Mouse (Mus musculus): ENCODE data around the gene Prkrip1. TPM values are rescaled to one million over a fixed set of nuclear protein-coding genes. Genes with fewer than 3 reads are reported as not detected.

Prkrip1 gene
- total RNA-seq (2021) = 10 to 100 TPM; 27.9 to 32.6 TPM

DNA sequence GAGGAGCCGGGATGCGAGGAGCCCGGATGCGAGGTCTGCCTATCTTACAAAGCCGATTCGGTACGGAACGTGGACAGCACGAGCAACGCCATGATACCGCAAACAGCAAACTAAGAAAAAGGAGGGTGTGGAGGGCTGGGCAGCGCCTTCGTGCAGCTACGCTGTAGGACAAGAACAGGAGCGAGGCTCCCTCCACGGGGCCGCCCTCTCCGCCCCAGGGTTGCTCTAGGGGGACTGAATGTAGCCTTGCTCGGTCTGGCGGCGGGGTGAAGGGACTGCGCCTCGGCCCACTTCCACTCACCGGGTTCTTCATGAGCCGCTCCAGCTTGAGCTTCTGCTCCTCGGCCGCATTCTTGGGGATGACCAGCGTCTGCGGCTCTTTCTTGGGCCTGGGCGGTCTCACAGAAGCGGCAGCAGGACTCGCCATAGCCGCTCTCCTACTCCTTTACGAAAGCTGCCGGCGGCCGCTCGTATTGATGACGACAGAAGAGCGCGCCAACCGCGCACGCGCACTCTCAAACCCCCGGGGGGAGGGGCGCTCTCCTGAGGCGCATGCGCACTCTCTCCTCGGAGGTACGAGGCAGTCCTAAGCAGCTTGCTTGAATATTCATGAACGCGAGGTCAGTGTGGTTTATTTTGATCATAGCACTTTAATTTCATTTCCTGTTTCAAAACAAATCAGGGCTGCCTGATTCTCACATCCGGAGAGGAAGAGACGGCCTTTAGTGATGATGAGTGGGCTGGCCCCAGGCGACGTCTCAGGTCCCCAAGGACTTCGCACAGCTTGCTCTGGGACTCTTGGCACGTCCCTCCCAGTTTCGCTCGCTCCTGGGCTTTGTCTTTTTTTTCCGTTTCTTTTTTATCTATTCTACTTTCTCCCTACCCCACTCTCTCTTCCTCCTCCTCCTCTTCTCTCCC lies at the start of gene Prkrip1:
Gene Prkrip1, minus strand, starts transcription at position 490 of the 918 bp plus-strand sequence.
- peak; percentile 95 for DNase-seq

DNA sequence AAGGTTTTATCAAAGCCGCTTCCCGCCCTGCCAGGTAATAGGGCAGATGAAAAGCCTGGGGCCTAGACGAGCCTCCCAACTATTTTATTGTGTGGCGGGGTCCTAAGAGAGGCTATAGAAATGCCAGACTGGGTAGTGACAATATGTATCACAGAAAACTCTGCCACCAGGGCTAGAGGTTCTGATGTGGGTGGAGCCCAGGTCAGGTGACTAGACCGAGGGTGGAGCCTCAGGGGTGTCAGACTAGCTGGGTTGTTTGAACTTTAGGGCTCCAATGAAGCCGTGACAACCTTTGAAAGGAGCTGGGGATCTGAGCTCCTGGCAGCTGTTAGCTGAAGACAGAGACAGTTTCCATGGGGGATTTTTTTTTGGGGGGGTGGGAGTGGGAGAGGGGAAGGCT lies 49.7 kb upstream of the Prkrip1 start:
- no peak for DNase-seq

DNA sequence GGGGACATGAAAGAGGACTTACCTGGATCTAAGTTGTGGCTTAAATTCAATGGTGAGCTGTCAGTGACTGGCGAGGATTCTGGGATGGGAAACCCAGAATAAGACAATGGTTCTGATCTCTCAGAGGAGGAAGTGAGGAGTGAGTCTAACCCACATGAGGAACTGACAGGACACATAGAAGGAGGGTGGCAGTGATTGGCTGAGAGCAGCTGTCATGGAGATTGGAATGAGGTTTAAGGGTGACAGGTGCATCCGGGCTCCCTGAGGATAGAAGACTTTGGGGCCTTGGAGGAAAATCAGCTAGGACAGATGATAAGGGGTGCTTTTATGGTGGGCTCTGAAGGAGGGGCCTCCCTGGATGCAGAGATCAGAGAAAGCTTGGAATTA lies 47.7 kb upstream of the Prkrip1 start, which contains the start of gene Sh2b2:
Gene Sh2b2, minus strand, starts transcription at position 105 of the 387 bp plus-strand sequence.
- DNase-seq = no peak

DNA sequence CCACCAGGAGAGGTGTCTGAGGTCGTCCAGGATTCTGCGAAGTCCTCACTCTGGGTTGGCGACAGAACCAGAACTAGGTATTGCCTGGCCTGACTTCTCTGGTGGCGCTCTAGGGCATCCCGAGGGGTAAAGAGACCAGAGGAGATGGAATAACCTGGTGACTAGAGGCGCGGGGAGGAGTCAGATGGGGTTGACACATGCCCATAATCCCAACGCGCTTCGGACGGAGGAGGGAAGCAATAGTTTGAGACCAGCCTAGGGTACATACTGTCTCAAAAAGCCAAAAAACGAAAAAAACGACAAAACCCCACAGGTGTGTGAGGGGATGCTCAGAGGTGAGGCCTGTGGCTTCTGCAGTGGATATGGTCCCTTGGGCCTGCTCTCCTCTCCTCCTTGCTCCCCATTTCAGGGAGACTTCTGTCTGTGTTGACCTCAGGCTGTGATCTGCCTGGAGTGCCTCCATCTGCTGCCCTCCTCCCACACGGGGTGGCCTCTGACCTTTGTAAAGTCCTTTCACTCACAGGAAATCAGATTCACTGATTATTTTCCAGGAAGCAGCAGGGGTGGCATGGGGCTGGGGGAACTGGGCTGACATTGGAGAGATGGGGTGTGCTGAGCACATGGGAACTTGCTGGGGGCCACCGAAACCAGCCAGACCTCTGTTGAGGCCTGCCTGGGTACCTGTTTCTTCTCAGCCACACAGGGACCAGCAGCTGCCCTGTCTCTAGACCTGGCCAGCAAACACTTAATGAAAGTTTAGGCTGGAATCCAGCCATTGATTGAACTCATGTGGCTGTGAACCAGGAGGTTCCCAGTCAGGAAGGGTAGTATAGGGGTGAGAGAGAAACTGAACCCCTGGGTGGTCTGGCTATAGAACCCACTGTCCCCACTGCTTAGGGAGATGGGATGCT lies 47.0 kb upstream of the Prkrip1 start:
- DNase-seq = no peak

DNA sequence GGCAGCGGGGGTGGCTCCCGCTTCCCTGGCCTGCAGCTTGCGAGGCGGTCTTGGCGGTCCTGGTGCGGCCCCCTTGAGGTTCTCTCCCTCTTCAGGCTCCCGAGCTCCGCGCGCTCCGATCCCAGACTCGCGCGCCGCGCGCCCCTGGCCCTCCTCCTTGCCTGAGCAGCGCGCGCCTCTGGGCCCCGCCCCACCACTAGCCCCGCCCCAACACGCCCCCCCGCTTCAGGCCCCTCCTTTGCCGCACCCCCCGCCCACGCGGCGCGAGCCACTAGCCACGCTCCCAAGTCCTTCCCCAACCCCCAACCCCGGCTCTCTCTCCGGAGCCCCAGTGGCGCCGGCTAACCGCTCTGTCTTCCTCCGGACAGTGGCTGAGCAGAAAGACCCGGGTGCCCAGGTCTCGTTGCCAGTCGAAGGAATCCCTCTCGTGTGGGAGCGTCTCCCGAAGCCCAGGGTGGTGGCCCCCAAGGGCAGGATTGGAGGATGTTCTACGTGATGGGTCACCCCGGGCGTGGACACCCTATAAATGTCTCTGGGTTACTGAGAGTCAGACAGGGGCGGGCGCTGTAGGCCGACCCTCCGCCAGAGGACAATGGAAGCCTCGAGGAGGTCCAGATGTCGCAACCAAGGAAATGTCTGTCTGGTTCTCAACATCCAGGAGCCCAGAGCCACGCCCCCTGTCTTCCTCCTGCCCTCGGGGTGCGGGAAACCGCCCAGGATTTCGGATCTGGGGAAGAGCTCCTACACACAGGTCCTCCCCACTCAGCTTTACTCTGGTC lies 46.2 kb upstream of the Prkrip1 start:
- DNase-seq = peak; percentile 88

DNA sequence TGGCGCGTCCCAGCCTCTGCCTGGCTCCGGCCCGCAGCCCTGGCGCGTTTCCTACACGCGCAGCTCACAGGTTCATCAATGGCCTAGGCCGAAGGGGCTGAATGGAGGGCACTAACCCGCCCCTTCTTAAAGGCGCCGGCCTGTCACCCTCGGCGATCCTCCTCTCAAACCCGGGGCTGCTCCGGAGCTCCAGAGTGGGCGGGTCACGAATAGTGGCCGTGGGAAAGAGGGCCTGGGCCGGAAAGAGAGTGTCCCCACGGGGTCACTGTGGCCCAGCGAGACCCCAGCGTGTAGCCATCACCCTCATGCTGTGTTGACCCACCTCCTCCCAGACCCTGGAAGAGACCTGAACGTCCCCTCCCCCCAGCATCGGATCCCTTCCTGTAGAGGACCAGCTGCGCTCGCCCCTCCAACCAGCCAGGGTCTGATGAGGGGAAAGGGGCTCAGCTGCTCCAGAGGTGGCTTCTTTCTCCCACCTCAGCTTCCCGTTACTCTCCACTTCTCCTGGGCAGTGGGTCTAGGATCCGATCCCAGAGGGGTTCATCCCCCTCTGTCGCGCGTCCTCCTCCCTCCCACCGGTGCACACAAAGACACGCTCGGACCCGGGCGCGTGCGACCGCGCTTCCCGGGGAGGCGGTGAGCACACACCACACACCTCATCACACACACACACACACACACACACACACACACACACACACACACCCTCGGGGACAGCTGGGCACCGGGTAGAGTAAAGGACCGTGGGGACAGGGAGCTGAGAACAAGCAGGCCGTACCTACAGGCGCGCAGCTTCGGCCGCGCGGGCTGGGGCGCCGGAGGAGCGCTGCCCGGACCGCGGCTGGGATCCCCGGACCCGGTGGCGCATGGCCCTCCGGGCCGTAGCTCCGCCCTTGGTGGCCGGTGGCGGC lies 45.3 kb upstream of the Prkrip1 start:
- peak; percentile 22 for DNase-seq

DNA sequence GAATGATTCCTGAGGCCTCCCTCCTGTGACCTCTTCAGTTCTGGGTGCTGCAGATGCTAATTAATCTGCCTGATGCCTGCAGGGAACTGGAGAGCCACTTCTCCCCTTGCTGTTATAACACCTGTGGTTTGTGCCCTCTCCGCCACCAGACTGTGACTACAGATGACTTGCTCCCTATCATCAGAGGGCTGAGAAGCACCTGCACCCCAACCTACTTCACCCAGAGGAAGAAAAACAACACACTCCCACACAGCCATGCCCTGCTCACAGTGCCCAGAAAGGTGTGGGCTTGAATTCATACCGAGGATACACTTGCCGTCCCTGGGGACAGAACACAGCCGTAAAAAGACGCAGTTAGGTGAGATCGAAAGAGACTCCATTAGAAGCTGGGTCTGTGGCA lies 42.4 kb upstream of the Prkrip1 start:
- no peak for DNase-seq

DNA sequence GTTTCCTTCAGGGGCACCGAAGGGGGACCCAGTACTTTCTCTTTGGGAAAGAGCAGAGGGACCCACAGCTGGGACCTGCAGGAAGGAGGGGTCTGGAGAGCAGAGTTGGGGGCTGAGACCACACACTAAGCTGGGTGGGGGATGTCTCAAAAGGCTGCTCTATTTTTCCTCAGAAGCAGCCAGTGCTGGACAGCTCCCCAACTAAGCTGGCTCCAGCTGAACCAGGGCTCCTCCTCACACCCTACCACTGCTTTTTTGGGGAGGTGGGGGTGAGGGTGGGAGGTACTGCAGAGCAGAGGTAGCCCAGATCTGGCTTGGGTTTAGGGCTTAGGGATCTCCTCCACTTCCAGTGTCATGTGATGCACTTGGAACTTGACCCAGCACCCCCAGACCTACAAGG lies 41.6 kb upstream of the Prkrip1 start:
- DNase-seq = no peak

DNA sequence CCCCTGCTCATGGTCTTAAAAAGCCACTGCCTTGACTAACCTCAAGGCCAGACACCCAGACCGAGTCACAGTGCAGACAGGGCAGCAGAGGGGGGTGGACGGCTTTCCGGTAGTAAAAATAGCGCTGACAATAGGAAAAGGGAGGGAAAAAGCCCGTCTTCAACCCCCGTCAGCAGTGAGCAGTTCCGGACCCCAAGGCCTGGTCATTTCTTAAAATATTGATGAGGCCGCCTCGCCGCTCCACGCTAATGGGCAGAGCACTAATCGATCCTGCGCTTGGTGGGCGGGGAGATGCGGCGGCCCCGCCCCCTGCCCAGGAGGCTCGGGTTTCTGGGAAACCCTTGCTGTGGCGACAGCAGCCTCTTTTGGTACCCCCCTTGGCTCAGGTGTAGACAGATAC lies 38.8 kb upstream of the Prkrip1 start:
- no peak for DNase-seq

DNA sequence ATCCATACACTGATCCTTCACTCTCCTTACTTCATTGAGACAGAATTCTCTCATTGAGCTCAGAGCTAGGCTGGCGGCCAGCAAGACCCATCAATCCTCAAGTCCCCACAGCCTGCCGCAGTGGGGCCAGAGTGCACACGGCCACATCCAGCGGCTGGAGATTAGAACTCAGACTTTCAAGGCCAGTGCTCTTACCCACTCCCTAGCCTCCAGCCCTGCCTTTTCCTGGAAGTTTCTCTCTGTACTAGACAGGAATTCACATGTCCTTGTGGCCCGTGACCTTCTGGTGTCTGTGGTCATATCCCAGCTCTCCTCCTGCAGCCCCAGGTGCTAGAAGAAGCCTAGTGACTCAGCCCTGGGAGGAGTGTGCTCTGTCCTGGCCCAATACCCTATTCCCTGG lies 37.8 kb upstream of the Prkrip1 start:
- DNase-seq = no peak

DNA sequence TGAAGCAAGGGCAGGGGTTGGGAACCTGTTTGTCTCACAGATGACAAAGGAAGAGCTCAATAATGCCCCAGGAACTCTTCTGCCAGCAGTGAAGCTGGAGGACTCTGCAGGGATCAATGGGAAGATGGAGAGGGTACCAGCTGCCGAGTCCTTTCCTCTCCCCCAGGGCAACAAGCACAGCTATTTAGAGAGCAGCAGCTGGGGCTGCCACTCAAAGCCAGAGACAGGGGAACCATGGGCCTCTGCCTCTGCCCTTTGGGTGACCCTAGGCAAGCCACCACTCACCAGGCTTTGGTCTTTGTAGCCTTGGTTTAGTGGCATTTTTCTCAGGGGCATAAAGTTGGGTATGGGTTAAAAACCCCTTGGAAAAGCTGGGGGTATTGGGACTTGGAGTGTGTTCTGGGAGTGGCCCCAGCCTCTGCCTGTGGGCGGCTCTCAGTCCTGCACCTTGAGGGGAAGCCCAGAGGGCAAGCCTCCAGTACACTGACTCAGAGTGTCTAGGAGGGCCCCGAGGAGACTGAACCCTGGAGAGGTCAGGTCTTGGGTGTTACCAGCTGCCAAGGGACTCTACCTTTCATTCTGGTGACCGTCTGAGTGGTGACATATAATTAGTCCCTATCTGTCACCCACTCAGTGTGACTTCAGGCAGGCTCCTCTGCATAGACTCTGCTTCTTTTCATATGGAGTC lies 31.7 kb upstream of the Prkrip1 start:
- DNase-seq = no peak

DNA sequence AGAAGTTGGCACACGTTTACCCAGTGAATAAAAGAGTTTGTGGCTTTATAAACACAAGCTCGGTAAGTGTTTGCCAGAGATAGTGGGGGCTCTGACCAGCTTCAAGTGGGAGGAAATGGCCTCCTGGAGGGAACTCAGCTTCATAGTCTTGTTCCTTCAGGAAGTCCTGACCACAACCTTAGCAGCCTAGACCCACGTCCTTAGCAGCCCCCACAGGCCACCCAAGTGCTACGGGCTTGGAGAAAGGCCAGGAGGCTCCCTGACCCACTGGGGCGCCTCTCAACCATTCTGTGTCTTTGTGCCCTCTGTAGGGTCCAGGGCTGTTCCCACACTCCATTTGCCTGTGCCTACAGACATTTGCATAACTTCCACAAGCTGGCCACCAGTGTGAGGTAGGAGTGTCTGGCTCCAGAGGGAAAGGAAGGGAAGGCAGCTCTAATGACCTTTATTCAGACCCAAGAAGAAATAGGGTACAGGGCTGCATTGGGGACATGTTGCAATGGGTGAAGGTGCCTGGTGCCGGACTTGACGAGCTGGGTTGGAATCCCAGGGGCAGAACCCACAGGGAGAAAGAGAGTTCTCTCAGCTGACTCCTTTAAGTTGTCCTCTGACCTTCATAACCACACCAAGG lies 27.6 kb upstream of the Prkrip1 start:
- no peak for DNase-seq

DNA sequence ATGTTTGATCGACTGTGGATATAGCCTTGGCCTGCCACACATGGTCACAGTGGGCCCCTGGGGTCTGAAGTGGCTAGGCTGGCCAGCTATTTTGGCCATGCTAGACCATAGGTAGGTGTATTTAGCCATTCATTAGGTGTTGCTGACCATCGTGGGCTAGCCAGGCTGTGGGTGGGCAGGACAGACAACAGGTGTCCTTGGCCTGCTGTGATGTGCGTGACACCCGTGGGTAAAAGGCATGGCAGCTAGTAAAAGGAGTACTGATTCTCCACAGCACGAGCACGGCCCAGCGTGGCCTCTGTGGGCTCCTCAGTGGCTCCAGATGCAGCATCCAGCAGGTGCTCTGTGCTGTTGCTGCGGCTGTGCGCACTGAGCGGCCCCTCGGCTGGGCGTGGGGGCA lies 19.8 kb upstream of the Prkrip1 start:
- DNase-seq = no peak

DNA sequence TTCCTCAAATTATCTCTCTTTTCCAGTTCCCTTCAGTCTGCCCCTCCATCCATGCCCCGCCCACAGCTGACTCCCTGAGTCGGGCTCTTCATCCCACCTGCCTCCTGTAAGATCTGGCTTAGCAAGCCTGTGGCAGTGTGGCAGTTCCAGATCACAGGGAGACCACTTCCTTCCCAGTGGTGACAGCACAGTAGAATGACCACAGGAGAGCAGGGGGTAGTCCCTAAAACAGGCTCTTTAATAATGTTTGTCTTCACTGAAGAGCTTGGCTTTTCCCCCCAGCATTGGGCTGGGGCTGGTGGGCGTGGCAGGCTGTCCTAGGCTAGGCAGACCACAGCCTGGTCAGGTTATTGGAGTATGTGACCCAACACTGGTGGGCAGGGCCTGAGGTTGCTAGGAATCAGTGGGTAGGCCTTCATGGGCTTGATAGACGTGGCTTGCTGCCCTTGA lies 19.2 kb upstream of the Prkrip1 start:
- no peak for DNase-seq

DNA sequence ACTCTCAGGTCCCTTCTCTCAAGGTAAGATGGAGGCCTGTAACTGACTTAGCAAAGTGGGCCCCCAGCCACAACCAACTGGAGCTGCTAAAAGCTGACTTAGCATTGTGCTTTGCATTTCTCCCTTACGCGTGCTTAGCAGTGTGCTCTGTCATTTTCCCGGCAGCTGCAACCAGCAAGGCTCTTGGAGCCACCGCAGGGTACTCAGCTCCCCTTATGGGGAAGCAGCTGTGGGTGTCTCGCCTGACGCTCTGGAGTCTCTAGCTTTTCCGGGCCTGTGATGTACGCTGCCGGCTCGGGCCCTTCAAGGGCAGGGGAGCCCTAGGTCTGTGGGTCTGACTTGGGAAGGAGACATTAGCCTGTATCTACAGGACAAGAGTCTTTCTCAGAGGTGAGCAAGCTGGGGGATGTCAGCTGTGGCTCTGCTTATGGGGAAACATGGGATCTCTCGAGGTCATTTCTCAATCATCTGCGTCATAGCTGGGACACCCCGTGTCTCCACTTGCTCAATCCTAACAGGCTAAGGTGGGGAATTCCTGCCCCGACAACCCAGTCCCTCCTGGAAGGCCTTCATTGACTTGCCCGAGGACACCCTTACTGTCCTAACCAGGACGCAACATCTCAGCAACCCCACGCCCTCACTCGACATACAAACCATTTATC lies 18.4 kb upstream of the Prkrip1 start:
- DNase-seq = no peak

DNA sequence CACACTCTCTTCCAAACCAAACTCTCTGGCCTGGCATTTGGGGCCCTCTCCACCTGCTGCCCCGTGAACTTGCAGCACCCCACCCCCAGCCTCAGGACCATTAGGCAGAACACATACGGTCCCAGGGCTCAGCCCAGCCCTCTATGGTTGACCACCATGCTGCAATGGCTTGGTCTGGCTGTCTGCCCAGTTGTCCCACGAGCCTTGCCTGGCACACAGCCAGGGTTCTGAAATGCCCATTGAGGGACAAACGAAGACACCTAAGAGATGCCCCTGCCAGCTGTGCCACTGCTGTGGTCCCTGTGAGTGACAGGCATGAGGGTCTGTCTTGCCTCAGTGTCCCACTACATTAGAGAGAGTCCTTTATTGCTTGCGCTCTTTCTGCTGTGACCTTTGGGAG lies 17.2 kb upstream of the Prkrip1 start:
- peak; percentile 30 for DNase-seq

DNA sequence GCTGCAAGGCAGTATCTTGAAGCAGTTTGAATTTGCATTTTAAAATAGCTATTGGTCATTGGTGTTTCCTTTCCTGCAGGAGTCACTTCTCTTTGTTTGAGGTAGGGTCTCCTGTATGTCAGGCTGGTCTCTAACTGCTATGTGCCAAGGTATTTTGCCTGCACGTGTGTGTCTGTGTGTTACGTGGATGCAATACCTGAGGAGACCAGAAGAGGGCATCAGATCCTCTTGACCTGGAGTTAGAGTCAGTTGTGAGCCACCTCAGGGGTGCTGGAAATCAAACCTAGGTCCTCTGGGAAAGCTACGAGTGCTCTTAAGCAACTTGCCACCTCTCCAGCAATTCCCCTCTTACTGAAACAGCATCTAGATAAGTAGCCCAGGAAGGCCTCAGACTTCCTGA lies 16.4 kb upstream of the Prkrip1 start:
- no peak for DNase-seq

DNA sequence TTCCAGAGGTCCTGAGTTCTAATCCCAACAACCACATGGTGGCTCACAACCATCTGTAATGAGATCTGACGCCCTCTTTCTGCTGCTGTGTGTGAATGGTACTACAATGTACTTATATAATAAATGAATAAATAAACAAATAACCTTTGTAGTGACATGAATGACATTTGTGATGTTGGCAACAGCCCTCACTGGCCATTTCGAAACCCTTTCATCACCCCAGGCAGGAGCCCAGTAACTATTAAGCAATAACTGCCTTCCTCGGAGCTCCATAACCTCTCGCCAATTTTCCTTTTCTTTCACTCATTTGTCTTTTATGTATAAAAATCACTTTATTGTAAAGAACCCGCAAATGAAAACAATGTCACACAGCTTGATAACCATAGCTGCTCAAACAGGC lies 15.0 kb upstream of the Prkrip1 start:
- no peak for DNase-seq

DNA sequence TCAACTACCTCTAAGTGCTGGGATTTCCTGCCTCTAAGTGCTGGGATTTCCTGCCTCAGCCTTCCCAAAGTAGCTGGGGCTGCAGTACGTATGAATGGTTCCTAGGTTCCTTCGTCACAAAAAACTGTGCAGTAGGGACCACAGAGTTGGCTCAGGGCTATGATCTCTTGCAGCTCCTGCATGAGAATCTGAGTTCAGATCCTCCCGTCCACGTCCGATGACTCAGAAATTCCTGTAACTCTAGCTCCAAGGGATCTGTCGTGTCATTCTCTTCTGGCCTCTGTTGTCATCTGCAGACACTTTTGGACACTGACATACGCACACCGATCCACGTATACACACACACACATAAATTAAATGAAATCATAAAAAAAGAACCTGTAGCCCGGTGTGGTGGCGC lies 14.0 kb upstream of the Prkrip1 start:
- DNase-seq = no peak
